Mouse (Mus musculus) heart, postnatal 10 days (tissue): ENCODE results near the gene Rab28. TPM values are rescaled to one million over a fixed set of nuclear protein-coding genes. Genes with fewer than 3 reads are reported as not detected.
"Not testable (repeated sequence)": the region's sequence is repeated elsewhere in the genome, so short reads cannot be mapped to it uniquely, and the experiment has no call there.

Source experiments
- DNase-seq, 2 experiments: peaks; one replicate each; pipeline ENCODE4 v3.0.0; 2021
- intact Hi-C: fragments of 180-260 bp; cut with DNase I; formaldehyde crosslinking; loops from one replicate; pipeline ENCODE4 v1.15.1; 2025
- total RNA-seq, 2 experiments: library from RNA; stranded (reverse); gene quantifications; 2 replicates each; pipeline ENCODE4 v1.2.3; 2021

Gene Rab28
- 10 to 100 TPM; 56.4 to 59.5 TPM for total RNA-seq

DNA sequence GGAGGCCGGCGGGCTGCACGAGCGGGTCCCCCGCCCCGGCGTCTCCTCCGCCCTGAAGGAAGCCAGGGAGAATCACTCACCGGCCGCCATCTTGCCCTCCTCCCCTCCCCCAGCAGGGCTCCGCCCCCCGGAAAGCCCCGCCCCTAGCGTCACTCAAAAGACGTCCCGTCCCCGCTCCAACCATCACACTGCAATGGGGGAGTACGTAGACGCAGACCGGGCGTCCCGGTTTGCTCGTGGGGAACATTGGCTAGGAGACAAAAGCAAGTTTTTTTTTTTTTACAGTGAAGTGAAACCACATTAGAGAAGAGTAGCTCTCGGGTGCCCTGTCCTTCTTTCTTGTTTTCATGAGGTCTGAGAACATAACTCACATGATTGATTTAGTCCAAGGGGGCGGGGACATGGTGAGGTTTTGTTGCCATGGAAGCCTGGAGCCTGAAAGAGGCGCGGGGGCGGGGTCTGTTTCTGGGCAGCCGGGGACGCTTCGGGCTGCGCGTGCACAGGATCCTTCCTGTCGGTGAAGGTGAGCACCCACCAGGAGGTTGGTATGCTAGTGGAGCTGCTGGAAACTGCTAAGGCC, at the start of gene Rab28:
Gene Rab28 (minus strand): TSS at position 107 of the 580 bp plus-strand sequence.
- intact Hi-C loops, result loop anchor here (5.0 kb wide), 2 partner anchors 59 to 134 kb away; partner anchors contain the start of gene Bod1l
- DNase-seq, result peak; percentile 96 to 98

DNA sequence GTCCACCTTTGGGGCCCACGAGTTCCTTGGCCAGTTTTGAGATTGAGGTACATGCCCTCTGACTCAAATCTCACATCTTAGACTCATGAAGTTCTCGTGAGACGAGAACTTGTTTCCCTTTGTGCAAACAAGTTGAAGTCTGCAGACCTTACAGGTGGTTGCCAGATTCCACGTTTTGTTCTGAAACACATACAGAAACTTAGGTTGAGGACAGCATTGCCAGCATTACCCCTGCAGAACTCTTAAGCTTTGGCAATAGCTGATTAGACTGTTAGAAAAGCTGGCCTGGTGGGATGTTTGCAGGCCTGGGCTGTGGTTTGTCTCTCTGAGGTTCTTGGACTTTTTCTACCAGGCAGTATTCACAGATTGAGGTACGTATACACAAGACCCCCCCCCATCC, 49.4 kb upstream of the Rab28 start:
- no peak for DNase-seq
- intact Hi-C loops, result no loop called here

DNA sequence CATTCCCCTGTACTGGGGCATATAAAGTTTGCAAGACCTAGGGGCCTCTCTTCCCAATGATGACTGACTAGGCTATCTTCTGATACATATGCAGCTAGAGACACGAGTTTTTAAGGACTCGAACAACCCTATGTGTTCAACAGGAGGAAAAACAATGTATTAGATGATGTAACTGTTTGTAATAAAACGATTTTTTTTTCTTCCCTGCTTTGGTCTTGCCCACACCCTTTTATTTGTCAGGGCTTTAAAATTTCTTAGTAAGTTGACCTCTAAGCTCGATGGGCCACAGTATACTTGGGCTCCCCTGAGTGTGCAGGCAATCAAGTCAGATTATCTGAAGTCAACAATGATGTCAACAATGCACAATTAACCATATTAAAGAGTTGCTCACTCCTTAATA, 48.4 kb upstream of the Rab28 start:
- intact Hi-C loops, result no loop called here
- DNase-seq, result no peak

DNA sequence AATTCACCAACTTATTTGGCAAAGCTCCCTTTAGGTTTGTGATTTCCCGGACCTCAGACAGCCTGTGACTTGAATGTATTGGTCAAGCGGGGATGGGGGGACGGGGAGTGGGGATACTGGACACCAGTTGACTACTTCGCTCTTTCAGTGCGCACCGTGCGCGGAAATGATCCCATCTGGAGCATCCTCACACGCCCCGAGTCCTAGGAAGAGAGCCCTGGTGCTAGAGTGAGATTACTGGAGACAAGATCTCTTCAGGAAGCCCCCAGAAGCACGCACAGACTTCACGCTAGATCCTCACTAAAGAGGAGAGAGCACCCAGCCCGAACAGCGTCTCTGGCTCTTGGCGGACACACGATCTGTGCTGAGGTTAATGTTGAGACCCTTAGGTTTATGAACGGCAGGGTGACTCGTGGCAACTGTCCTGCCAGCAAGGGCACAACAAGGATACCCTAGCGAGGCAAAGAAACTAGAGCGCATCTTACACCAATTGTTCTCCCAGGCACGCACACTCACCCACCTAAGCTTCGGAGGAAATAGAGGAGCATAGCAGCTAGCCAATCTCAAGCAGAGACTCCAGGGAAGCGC, 47.5 kb upstream of the Rab28 start:
- no peak for DNase-seq
- intact Hi-C loops, result no loop called here

DNA sequence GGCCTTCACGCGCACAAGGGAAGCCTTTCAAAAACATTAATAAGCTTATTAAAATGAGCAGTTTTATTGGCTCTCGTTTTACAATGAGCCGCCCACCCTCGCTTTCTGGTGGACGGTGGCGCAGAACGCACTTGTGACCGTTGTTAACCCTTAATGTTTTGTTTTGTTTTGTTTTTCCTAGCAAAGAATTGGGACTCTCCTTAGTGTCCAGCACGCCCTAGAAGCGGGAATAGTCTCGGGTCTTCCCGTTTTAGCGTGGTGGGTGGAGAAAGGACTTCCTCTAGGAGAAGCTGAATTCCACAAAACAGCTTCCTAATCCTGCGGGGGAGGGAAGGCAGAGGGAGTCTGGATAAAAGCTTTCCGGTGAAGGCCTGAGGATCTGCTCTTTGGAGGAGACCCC, 46.9 kb upstream of the Rab28 start:
- no peak for DNase-seq
- intact Hi-C loops, result no loop called here

DNA sequence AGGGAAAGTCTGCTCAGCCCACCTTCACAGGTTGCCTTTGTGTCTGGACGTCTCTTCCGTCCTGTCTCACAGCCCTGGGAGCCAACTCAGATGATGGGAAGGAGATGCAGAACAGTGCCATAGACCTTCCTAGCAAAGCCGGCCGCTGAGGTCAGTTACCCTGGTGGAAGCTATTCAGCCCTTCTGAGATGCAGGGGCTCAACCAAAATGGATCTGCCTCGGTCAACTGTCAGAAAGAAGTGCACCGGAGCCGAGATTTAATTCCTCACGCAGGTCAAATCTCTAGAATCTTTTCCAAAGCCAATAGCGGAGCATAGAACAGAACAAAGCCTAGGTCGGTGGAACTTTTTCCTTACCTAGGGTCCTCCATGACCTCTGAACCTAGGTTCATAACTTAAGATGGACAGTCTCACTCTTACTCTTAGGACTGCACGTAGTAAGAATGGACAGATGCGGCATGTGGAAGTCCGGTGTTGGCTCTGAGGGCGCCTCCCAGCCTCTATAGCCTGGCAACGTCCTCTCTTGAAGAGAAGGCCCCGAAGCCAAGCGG, 46.3 kb upstream of the Rab28 start:
- no peak for DNase-seq
- intact Hi-C loops, result no loop called here

DNA sequence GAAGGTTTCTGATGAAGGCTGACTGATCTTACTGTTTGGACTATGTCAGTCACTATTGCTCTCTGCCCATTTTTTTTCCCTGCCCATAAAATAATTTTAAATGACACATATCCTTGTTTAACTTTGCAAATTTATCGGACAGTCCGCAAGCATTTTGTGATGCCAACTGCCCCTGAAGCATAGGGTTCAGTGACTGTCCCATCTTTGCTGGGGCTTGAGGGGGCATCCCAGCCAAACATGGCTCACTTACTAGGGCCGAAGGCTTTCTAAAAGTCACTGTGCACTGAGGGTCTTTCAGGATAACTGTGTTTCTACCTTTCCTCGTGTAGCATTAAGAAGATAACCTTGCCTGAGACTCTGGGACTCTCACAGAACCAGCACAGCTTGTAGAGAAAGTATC, 44.8 kb upstream of the Rab28 start:
- no peak for DNase-seq
- intact Hi-C loops, result no loop called here

DNA sequence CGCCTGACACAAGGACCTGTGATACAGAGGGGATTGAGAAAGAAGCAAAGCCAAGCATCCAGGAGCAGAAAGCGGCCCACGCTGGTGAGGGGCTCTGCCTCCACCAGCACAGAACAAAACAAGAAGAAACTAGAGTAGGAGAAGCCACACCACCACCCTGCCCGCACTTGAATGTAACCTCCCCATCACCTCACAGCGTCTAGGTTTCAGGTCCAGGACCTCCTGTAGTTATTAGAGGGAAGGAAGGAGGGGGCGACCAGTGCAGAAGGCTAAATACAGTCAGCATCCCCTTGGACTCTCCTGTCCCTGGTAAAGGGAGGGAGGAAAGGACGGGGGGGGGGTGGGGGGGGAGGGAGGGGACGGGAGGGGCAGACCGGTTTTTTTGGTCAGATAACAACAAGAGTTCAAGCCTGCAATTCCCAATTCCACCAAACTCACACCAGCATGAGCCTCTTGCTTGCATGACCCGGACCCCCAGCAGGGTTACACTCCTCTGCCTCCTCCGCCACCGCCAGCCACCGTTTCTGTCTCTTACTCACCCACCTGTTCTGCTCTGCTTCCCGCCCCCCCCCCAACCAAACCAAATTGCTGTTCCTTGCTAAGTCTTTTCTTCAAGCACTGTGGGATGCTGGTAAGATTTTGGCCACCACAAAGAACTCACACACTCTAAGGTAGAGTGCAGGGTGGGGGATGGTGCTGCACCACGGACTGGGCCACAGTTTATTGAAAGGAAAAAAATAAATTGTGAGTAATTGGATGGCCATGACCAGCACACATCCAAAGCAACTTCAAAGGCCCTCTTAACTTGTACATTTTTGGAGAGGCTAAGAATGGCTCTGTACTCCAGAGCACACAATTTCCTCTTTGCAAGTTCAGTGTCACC, 37.2 kb upstream of the Rab28 start:
- DNase-seq, result no peak
- intact Hi-C loops, result no loop called here

DNA sequence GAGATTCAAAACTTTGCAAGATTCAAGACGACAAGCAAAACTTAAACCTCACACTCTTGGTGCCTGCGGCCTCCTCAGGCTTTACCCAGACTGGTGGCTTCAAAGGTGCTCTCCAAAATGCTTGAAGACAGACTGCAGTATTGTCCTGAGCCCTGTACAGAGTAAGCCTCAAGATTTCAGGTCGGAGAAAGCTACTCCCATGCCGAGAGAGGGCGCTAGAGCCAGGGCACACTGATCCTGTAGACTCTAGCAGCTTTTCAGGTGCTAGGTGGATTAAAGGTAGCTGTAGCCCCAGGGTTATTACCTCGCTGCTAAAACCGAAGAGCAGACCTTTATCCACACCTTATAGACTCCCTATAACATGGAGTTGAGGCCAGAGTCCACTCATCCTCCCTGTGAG, 36.3 kb upstream of the Rab28 start:
- DNase-seq, result no peak
- intact Hi-C loops, result no loop called here

DNA sequence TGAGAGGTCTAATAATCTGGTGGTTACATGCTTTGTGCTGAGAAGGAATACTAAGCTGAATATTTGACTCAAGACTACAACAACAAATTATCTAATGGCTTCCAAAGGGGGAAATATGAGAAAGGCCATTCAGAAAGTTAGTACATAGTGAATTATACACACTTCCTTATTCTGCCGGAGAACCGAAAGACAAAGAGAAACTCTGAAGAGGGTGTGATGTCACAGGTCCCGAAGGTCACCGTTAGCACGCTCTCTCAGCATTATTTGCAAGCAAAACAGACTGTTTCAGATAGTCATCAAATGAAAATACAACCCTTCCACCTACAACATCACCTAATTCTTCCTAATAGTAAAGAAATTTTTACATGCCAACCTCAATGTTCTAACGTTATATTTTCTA, 30.9 kb upstream of the Rab28 start:
- DNase-seq, result no peak
- intact Hi-C loops, result no loop called here

DNA sequence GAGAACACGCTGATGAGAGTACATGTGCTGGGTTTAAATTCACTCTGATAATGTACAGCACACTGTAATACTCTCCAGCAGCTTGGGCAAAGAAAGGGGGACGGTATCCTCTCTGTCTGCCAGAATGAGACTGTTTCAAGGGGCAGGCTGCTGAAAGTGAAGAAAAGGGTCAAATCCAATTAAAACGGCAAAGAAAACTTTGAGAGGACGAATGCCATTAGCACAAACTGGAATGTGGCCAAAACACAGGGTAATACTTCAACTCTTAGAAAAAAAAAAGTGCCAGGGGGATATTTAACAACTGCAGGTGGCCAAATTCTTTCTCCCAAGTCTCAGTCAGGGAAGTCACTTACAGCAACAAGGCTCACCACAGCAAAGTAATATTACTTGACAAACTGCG, 29.1 kb upstream of the Rab28 start:
- intact Hi-C loops, result no loop called here

DNA sequence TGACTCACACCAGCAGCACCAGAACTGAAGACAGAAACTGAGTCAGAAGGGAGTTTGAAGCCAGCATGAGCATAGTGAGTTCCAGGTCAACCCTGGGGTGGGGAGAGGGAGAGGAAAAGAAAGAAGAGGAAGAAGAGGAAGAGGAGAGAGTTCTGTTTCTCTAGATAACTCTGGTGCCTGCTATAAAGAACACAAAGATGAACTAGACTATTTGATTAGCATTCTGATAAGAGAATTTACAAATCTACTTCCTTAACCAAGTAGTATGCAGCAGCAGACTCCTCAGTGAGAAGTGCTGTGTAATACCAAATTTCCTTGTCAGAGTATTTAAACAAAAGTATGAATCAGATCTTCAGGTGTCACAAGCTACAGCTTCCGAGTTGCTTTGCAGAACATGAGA, 19.1 kb upstream of the Rab28 start:
- DNase-seq, result no peak
- intact Hi-C loops, result no loop called here

More for the DNA sequence above, 29.1 kb upstream of the Rab28 start:
- DNase-seq, result no peak

DNA sequence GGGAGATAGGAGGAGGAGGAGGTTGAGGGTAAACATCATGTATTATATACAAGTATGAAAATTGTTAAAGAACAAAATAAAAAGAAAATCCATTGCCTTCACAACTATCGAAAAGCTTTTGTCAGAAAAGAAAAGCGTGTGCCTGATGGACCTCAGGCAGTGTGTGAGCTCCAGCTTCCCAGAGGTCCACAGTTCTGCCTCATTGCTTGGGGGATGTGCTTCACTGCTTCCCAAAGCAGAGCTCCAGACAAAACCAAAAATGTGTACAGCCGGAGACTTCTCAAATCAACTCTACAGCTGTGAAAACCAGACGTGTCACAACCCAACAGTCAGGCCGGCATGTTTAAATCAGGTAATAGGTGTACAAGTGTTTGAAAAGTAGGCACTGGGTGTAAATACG, 17.6 kb upstream of the Rab28 start:
- intact Hi-C loops, result no loop called here
- no peak for DNase-seq

DNA sequence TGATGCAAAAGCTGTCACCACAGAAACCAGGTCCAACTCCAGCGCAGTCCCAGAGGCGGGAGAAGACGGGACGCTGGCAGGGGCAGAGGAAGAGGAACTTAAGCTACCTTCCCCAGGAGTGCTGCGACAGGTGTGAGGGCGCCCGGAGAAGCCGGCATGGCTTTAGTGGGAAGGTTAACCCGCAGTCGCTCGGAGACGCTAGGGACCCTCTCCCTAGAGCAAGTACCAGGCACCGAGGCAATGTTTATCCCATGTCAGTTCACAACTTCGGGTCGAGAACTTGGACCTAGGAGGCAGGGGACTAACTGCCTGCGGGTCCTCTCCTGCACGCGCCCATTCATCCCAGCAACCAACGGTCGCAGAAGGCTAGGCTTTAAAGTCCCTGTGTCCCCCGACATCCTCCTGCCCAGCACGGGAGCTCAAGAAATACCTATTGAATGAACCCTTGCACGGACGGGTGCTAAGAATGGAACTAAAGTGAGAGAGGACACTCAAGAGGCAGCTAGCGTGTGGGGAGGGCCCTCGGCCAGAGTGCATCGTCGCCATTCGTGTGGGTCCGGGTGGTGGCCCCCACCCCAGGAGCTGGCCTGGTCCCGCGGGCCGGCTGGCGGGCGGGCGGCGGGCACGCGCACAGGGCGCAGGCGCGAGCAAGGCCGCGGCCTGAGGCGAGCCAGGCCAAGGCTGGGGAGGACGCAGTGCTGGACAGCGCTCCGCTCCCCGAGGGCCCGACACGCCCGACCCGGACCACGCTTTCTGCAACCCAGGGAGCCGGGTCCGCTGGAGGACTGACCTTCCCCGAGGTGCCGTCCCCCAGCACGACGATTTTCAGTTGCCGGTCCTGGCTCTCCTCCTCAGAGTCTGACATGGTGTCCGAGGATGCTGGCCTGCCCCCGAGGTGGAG, 592 bp downstream of the Rab28 start:
- intact Hi-C loops, result loop anchor here (5.0 kb wide), 2 partner anchors 60 to 135 kb away; partner anchors contain the start of gene Bod1l
- DNase-seq, result peak; percentile 29 to 44

DNA sequence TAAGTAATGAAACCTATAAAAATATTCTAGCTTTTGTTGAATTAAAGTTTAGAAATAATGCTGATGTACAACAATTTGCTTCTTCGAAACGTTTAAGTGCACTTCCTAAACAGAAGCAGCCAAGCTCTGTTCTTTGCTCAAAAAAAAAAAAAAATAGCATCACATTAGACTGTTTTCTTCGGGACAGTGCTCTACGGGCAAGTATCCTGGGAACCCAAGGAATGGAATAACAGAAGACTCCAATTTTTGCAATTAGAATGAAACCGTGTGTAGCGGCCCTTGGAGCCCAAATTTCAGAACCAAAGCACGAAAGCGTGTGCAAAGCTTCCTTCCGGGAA, 1.2 kb downstream of the Rab28 start:
- intact Hi-C loops, result loop anchor here (5.0 kb wide), 2 partner anchors 61 to 136 kb away; partner anchors contain the start of gene Bod1l
- no peak for DNase-seq

DNA sequence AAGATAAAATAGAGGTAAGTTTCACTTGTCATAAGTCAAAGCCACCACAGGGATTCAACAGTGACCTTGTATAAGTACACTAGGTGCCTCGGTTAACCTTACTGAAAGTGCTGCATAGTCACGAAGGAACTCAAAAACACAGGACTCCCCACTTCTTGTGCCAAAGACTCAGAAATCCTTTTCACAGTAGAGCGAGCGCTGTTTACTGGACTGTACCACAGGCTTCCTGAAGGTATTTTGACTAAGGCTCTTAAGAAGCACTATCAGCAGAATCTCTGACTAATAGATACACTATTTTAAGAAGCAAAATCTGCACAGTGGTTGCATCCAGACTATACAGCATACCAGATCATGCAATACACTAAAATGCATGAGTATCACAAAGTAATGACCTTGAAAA, 6.9 kb downstream of the Rab28 start:
- intact Hi-C loops, DNase-seq: not testable (repeated sequence)

DNA sequence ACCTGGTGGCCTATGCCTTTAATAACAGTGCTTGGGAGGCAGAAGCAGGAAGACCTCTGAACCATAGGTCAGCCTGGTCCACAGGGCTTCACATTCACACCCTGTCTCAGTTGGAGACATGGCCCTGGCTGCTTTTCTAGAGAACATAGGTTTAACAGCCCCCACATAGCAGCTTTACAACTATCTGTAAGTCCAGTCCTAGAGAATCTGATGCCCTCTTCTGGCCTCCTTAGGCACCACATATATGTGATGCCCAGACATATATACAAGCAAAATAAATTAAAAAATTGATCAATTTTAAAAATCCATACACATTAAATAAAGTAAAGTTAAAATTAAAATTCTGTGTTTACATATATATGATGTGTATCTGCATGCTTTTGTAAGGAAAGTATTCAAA, 10.0 kb downstream of the Rab28 start:
- intact Hi-C loops, result no loop called here
- no peak for DNase-seq

DNA sequence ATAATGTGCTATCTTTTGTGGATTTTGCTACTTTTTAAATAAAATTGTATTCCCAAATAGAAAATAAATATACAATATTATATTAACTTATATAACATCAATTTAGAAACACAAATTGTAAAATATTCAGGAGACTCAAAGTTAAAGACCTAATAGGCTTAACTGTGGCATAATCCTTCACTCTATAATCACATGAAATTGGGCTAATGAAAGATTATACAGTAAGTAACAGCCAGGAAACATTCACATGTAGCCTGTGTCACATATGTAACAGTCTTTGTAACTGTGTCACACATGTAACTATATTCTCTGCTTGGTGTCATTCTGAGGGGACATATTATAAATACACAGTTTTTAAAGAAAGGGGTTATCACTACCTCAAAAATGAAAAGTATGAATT, 22.9 kb downstream of the Rab28 start:
- intact Hi-C loops, result no loop called here
- DNase-seq, result no peak

DNA sequence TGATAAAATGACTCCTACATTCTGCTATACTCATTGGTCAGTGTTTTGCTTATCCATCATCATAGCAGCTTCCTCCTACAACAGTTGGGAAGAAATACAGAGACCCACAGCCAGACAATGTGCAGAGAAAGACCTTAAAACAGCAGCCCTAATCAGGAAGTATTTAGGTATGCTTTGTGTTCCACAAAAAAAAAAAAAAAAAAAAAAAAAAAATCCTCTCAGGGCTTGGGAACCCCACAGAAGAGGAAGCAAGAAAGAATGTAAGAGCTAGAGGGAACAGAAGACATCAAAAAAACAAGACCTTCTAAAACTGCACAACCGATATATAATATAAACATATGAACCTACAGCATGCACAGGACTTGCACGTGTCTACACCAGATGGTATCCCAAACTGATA, 24.0 kb downstream of the Rab28 start:
- DNase-seq, result no peak
- intact Hi-C loops, result no loop called here

DNA sequence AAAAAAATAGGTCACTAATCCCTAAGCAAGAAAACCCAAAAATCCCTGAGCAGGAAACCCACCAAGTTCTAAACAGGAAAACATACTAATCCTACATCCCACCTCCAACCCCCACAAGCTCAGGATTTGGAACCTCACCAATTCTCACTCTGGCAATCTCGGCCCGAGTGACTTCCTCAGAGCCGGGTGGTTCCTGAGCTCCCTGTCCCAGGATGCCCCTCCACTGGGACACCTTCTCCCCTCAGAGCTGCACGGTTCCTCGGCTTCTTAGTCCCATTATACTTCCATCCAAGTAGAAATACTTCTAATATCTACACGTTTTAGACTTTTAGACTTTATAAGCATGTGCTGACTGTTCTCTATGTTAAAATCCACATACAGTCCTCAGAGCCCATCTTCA, 41.9 kb downstream of the Rab28 start:
- peak in 1 of 2 experiments; percentile 4 for DNase-seq
- intact Hi-C loops, result no loop called here

DNA sequence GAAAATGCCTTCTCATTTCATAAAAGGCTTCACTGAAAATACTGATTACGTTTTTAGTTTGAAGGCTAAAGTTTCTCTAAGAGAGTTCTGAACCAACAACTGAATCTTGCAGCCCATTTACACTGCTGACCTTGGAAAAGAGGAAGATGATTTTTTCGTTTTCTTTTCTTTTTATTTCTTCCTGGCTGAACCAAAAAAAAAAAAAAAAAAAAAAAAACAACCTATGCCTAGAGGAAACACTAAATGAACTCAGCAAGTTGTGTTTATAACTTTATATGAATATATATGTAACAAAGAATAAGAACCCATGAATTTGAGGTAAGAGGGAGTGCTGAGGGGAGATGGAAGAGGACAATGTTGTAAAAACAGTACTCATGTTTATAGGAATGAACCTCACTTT, 71.2 kb downstream of the Rab28 start:
- DNase-seq, result no peak
- intact Hi-C loops, result no loop called here
